Mouse (Mus musculus): ENCODE data around the gene Safb2. TPM values are rescaled to one million over a fixed set of nuclear protein-coding genes. Genes with fewer than 3 reads are reported as not detected.

Safb2 gene
- polyA plus RNA-seq, 1 experiment from 2014 or later: 28.8 TPM

GRCm38 (mm10) chr17:56572154-56572553 lies 12.2 kb downstream of the Safb2 start:
- Histone ChIP-seq H3K9ac (ENCODE audit: low read length) (no peak overlapping the region), H3K9me3 (ENCODE audit: control insufficient read depth, low read length) (no peaks in the 10 kb centered on the region), H3K4me2 (replicated peaks; ENCODE audit: low read depth) (no peak overlapping the region), H3K27ac (replicated peaks) (no peak overlapping the region), H3K4me1 (replicated peaks; ENCODE audit: control insufficient read depth, insufficient read depth) (no peaks in the 10 kb centered on the region), H3K4me3 (ENCODE audit: low read depth, low read length) (no peak overlapping the region), H3K27me3 (ENCODE audit: control insufficient read depth, insufficient read depth, low read length) (no peaks in the 10 kb centered on the region), H3K36me3 (ENCODE audit: control insufficient read depth, insufficient read depth, low read length) (peaks cover 54% of the 10 kb centered on the region)
- TF ChIP-seq CTCF (IDR thresholded peaks at IDR 0.05; ENCODE audit: low read depth): no peak
- no peak for TF ChIP-seq EP300 (optimal IDR thresholded peaks at IDR 0.05)
- DNase-seq (ENCODE audit: low spot score): peak; percentile 35
- ATAC-seq (ENCODE audit: low FRiP score, low TSS enrichment): no peak
- WGBS: 33% methylated on average over 1 of the region's 1 CpGs

GRCm38 (mm10) chr17:56570287-56570686 lies 14.1 kb downstream of the Safb2 start:
- Histone ChIP-seq H3K9me3 (ENCODE audit: control insufficient read depth, low read length) (no peaks in the 10 kb centered on the region), H3K27me3 (ENCODE audit: control insufficient read depth, insufficient read depth, low read length) (no peaks in the 10 kb centered on the region), H3K36me3 (ENCODE audit: control insufficient read depth, insufficient read depth, low read length) (peaks cover 60% of the 10 kb centered on the region), H3K4me1 (replicated peaks; ENCODE audit: control insufficient read depth, insufficient read depth) (no peaks in the 10 kb centered on the region), H3K4me2 (replicated peaks; ENCODE audit: low read depth) (no peak overlapping the region), H3K4me3 (ENCODE audit: low read depth, low read length) (no peak overlapping the region), H3K27ac (replicated peaks) (no peak overlapping the region), H3K9ac (ENCODE audit: low read length) (no peak overlapping the region)
- WGBS: 89% methylated on average over 4 of the region's 4 CpGs
- no peak for TF ChIP-seq CTCF (IDR thresholded peaks at IDR 0.05; ENCODE audit: low read depth)
- no peak for DNase-seq (ENCODE audit: low spot score)
- no peak for ATAC-seq (ENCODE audit: low FRiP score, low TSS enrichment)

GRCm38 (mm10) chr17:56567370-56567769 lies 17.0 kb downstream of the Safb2 start:
- ATAC-seq (ENCODE audit: low FRiP score, low TSS enrichment): no peak
- no peaks in the 10 kb centered on the region for H3K27me3 ChIP-seq (ENCODE audit: control insufficient read depth, insufficient read depth, low read length)
- no peaks in the 10 kb centered on the region for H3K4me1 ChIP-seq (replicated peaks; ENCODE audit: control insufficient read depth, insufficient read depth)
- H3K36me3 ChIP-seq (ENCODE audit: control insufficient read depth, insufficient read depth, low read length): peaks cover 72% of the 10 kb centered on the region
- no peak for TF ChIP-seq EP300 (optimal IDR thresholded peaks at IDR 0.05)
- no peak for TF ChIP-seq CTCF (IDR thresholded peaks at IDR 0.05; ENCODE audit: low read depth)
- no peak overlapping the region for H3K4me2 ChIP-seq (replicated peaks; ENCODE audit: low read depth)
- no peak overlapping the region for H3K9ac ChIP-seq (ENCODE audit: low read length)
- no peak overlapping the region for H3K27ac ChIP-seq (replicated peaks)
- DNase-seq (ENCODE audit: low spot score): no peak
- H3K9me3 ChIP-seq (ENCODE audit: control insufficient read depth, low read length): no peaks in the 10 kb centered on the region
- 96% methylated on average over 4 of the region's 4 CpGs for WGBS
- H3K4me3 ChIP-seq (ENCODE audit: low read depth, low read length): no peak overlapping the region

- no peaks in the 10 kb centered on the region for H3K4me1 ChIP-seq (replicated peaks; ENCODE audit: control insufficient read depth, insufficient read depth)
- H3K27ac ChIP-seq (replicated peaks): no peak overlapping the region
- no peak overlapping the region for H3K9ac ChIP-seq (ENCODE audit: low read length)
- no peak overlapping the region for H3K4me2 ChIP-seq (replicated peaks; ENCODE audit: low read depth)
- ATAC-seq (ENCODE audit: low FRiP score, low TSS enrichment) (no peak), DNase-seq (ENCODE audit: low spot score) (no peak)
- H3K36me3 ChIP-seq (ENCODE audit: control insufficient read depth, insufficient read depth, low read length): peaks cover 76% of the 10 kb centered on the region
- H3K9me3 ChIP-seq (ENCODE audit: control insufficient read depth, low read length): no peaks in the 10 kb centered on the region
- H3K27me3 ChIP-seq (ENCODE audit: control insufficient read depth, insufficient read depth, low read length): no peaks in the 10 kb centered on the region
- 92% methylated on average over 5 of the region's 5 CpGs for WGBS
- no peak overlapping the region for H3K4me3 ChIP-seq (ENCODE audit: low read depth, low read length)
- TF ChIP-seq CTCF (IDR thresholded peaks at IDR 0.05; ENCODE audit: low read depth) (no peak), EP300 (optimal IDR thresholded peaks at IDR 0.05) (no peak)
Observed at GRCm38 (mm10) chr17:56566918-56567317, 17.5 kb downstream of the Safb2 start.

- no peak overlapping the region for H3K4me2 ChIP-seq (replicated peaks; ENCODE audit: low read depth)
- no peaks in the 10 kb centered on the region for H3K9me3 ChIP-seq (ENCODE audit: control insufficient read depth, low read length)
- no peak overlapping the region for H3K4me3 ChIP-seq (ENCODE audit: low read depth, low read length)
- no peaks in the 10 kb centered on the region for H3K27me3 ChIP-seq (ENCODE audit: control insufficient read depth, insufficient read depth, low read length)
- peaks cover 78% of the 10 kb centered on the region for H3K36me3 ChIP-seq (ENCODE audit: control insufficient read depth, insufficient read depth, low read length)
- ATAC-seq (ENCODE audit: low FRiP score, low TSS enrichment): no peak
- H3K9ac ChIP-seq (ENCODE audit: low read length): no peak overlapping the region
- TF ChIP-seq CTCF (IDR thresholded peaks at IDR 0.05; ENCODE audit: low read depth) (no peak), EP300 (optimal IDR thresholded peaks at IDR 0.05) (no peak)
- 92% methylated on average over 29 of the region's 29 CpGs for WGBS
- no peaks in the 10 kb centered on the region for H3K4me1 ChIP-seq (replicated peaks; ENCODE audit: control insufficient read depth, insufficient read depth)
- DNase-seq (ENCODE audit: low spot score): no peak
- no peak overlapping the region for H3K27ac ChIP-seq (replicated peaks)
Observed at GRCm38 (mm10) chr17:56566293-56566692, 18.1 kb downstream of the Safb2 start.

- WGBS: 95% methylated on average over 2 of the region's 2 CpGs
Observed at GRCm38 (mm10) chr17:56561866-56562265, 22.5 kb downstream of the Safb2 start.

More at GRCm38 (mm10) chr17:56561866-56562265, 22.5 kb downstream of the Safb2 start:
- TF ChIP-seq CTCF (IDR thresholded peaks at IDR 0.05; ENCODE audit: low read depth) (no peak), EP300 (optimal IDR thresholded peaks at IDR 0.05) (no peak)
- H3K27me3 ChIP-seq (ENCODE audit: control insufficient read depth, insufficient read depth, low read length): no peaks in the 10 kb centered on the region
- H3K27ac ChIP-seq (replicated peaks): no peak overlapping the region
- H3K4me2 ChIP-seq (replicated peaks; ENCODE audit: low read depth): no peak overlapping the region
- no peak overlapping the region for H3K9ac ChIP-seq (ENCODE audit: low read length)
- no peak overlapping the region for H3K4me3 ChIP-seq (ENCODE audit: low read depth, low read length)
- H3K9me3 ChIP-seq (ENCODE audit: control insufficient read depth, low read length): no peaks in the 10 kb centered on the region
- no peaks in the 10 kb centered on the region for H3K4me1 ChIP-seq (replicated peaks; ENCODE audit: control insufficient read depth, insufficient read depth)
- ATAC-seq (ENCODE audit: low FRiP score, low TSS enrichment) (no peak), DNase-seq (ENCODE audit: low spot score) (no peak)
- peaks cover 52% of the 10 kb centered on the region for H3K36me3 ChIP-seq (ENCODE audit: control insufficient read depth, insufficient read depth, low read length)

All from stomach, postnatal 0 days (tissue).